Mouse (Mus musculus): ENCODE data around the gene Lce1a2. TPM values are rescaled to one million over a fixed set of nuclear protein-coding genes. Genes with fewer than 3 reads are reported as not detected.
"Not testable (repeated sequence)": the region's sequence is repeated elsewhere in the genome, so short reads cannot be mapped to it uniquely, and the experiment has no call there.

Lce1a2 gene
- polyA plus RNA-seq (2014; fragmentation: Nextera tagmentation; extraction: Ambion mirVana) = not detected in 2 replicates

GRCm38 (mm10) chr3:92670215-92670614 is at the start of gene Lce1a2:
TSS of gene Lce1a2 (minus strand) at chr3:92670315.
- ATAC-seq (ENCODE audit: insufficient number of reproducible peaks, insufficient read depth, low FRiP score, low read depth) = no peak
- Histone ChIP-seq H3K9me3 (ENCODE audit: control insufficient read depth, low read length) (no peaks in the 10 kb centered on the region), H3K9ac (ENCODE audit: low read length) (no peak within 1 kb of the TSS), H3K27me3 (ENCODE audit: control insufficient read depth, insufficient read depth, low read length) (no peaks in the 10 kb centered on the region), H3K4me2 (ENCODE audit: low read length) (no peak within 1 kb of the TSS), H3K27ac (replicated peaks in 1 of 2; ENCODE audit: control insufficient read depth in 1 of 2, insufficient read depth in 1 of 2, low read depth in 2 of 2, low read length in 2 of 2) (no peak within 1 kb of the TSS), H3K36me3 (ENCODE audit: control insufficient read depth, insufficient read depth, low read length) (no peaks in the 10 kb centered on the region), H3K4me1 (ENCODE audit: control insufficient read depth in 2 of 2, insufficient read depth in 2 of 2, low read length in 2 of 2) (no peaks in the 10 kb centered on the region), H3K4me3 (ENCODE audit: control insufficient read depth in 1 of 2, insufficient read depth in 1 of 2, low read depth in 1 of 2, low read length in 2 of 2) (no peak within 1 kb of the TSS)

DNA sequence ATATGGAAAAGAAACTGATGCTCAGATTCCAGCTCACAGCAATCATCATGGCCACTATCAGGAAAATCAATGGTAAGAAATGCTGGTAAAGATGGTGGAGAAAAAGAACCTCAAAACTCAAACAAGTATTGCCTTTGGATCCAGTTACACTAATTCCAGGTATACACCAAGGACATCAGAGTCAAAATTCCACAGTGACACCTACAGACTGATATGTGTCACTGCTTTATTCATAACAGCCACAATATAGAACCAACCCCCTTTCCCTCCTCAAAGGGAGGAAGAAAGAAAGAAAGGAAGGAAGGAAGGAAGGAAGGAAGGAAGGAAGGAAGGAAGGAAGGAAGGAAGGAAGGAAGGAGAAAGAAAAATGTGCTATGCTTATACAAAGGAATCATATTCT is 45.0 kb upstream of the Lce1a2 start:
- no peak overlapping the region for H3K9ac ChIP-seq (ENCODE audit: low read length)
- ATAC-seq (ENCODE audit: insufficient number of reproducible peaks, insufficient read depth, low FRiP score, low read depth) = no peak

GRCm38 (mm10) chr3:92708974-92709373 is 38.9 kb upstream of the Lce1a2 start, which contains the start of gene Lce1e:
TSS of gene Lce1e (minus strand) at chr3:92709074.
- Histone ChIP-seq H3K27ac (replicated peaks in 1 of 2; ENCODE audit: control insufficient read depth in 1 of 2, insufficient read depth in 1 of 2, low read depth in 2 of 2, low read length in 2 of 2) (no peak within 1 kb of the TSS), H3K9ac (ENCODE audit: low read length) (no peak within 1 kb of the TSS), H3K4me3 (ENCODE audit: control insufficient read depth in 1 of 2, insufficient read depth in 1 of 2, low read depth in 1 of 2, low read length in 2 of 2) (no peak within 1 kb of the TSS), H3K4me1 (ENCODE audit: control insufficient read depth in 2 of 2, insufficient read depth in 2 of 2, low read length in 2 of 2) (no peaks in the 10 kb centered on the region), H3K27me3 (ENCODE audit: control insufficient read depth, insufficient read depth, low read length) (no peaks in the 10 kb centered on the region), H3K9me3 (ENCODE audit: control insufficient read depth, low read length) (no peaks in the 10 kb centered on the region), H3K36me3 (ENCODE audit: control insufficient read depth, insufficient read depth, low read length) (no peaks in the 10 kb centered on the region), H3K4me2 (ENCODE audit: low read length) (no peak within 1 kb of the TSS)
- WGBS = 72% methylated on average over 2 of the region's 2 CpGs
- ATAC-seq (ENCODE audit: insufficient number of reproducible peaks, insufficient read depth, low FRiP score, low read depth) = no peak

More for the DNA sequence above, 45.0 kb upstream of the Lce1a2 start:
- Histone ChIP-seq H3K4me3 (ENCODE audit: control insufficient read depth in 1 of 2, insufficient read depth in 1 of 2, low read depth in 1 of 2, low read length in 2 of 2) (no peak overlapping the region), H3K36me3 (ENCODE audit: control insufficient read depth, insufficient read depth, low read length) (no peaks in the 10 kb centered on the region), H3K9me3 (ENCODE audit: control insufficient read depth, low read length) (no peaks in the 10 kb centered on the region), H3K27me3 (ENCODE audit: control insufficient read depth, insufficient read depth, low read length) (no peaks in the 10 kb centered on the region), H3K4me2 (ENCODE audit: low read length) (no peak overlapping the region), H3K4me1 (ENCODE audit: control insufficient read depth in 2 of 2, insufficient read depth in 2 of 2, low read length in 2 of 2) (no peaks in the 10 kb centered on the region), H3K27ac (replicated peaks in 1 of 2; ENCODE audit: control insufficient read depth in 1 of 2, insufficient read depth in 1 of 2, low read depth in 2 of 2, low read length in 2 of 2) (no peak overlapping the region)

- H3K27me3 ChIP-seq (ENCODE audit: control insufficient read depth, insufficient read depth, low read length) = no peaks in the 10 kb centered on the region
- no peaks in the 10 kb centered on the region for H3K36me3 ChIP-seq (ENCODE audit: control insufficient read depth, insufficient read depth, low read length)
- H3K4me3 ChIP-seq (ENCODE audit: control insufficient read depth in 1 of 2, insufficient read depth in 1 of 2, low read depth in 1 of 2, low read length in 2 of 2) = no peak overlapping the region
- no peak for ATAC-seq (ENCODE audit: insufficient number of reproducible peaks, insufficient read depth, low FRiP score, low read depth)
- H3K9me3 ChIP-seq (ENCODE audit: control insufficient read depth, low read length) = no peaks in the 10 kb centered on the region
- 42% methylated on average over 1 of the region's 1 CpGs for WGBS
- H3K4me1 ChIP-seq (ENCODE audit: control insufficient read depth in 2 of 2, insufficient read depth in 2 of 2, low read length in 2 of 2) = no peaks in the 10 kb centered on the region
- H3K4me2 ChIP-seq (ENCODE audit: low read length) = no peak overlapping the region
- no peak overlapping the region for H3K27ac ChIP-seq (replicated peaks in 1 of 2; ENCODE audit: control insufficient read depth in 1 of 2, insufficient read depth in 1 of 2, low read depth in 2 of 2, low read length in 2 of 2)
- no peak overlapping the region for H3K9ac ChIP-seq (ENCODE audit: low read length)
Measured at GRCm38 (mm10) chr3:92694613-92695012, 24.5 kb upstream of the Lce1a2 start.

DNA sequence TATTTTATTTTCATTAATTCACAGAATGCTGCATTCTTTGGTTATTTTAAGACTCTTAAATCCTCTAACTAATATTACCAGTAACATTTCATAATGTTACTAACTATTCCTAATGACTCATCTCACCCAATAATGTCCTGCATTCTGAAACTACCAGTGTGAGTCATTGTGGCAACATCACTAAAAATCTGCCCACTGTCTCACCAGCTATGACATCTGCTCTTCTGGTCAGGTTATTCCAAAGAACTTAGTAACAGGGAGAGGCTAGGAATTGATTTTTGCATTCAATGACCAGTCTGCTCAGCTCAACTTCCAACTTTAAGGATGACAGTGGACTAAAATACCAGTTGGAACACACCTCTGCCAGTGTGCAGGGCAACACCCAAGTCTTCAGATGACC is 21.6 kb upstream of the Lce1a2 start:
- H3K4me2 ChIP-seq (ENCODE audit: low read length) = no peak overlapping the region
- H3K9ac ChIP-seq (ENCODE audit: low read length) = no peak overlapping the region
- no peak for ATAC-seq (ENCODE audit: insufficient number of reproducible peaks, insufficient read depth, low FRiP score, low read depth)
- no peaks in the 10 kb centered on the region for H3K36me3 ChIP-seq (ENCODE audit: control insufficient read depth, insufficient read depth, low read length)
- no peaks in the 10 kb centered on the region for H3K4me1 ChIP-seq (ENCODE audit: control insufficient read depth in 2 of 2, insufficient read depth in 2 of 2, low read length in 2 of 2)
- no peak overlapping the region for H3K27ac ChIP-seq (replicated peaks in 1 of 2; ENCODE audit: control insufficient read depth in 1 of 2, insufficient read depth in 1 of 2, low read depth in 2 of 2, low read length in 2 of 2)
- no peaks in the 10 kb centered on the region for H3K9me3 ChIP-seq (ENCODE audit: control insufficient read depth, low read length)
- H3K27me3 ChIP-seq (ENCODE audit: control insufficient read depth, insufficient read depth, low read length) = no peaks in the 10 kb centered on the region
- no peak overlapping the region for H3K4me3 ChIP-seq (ENCODE audit: control insufficient read depth in 1 of 2, insufficient read depth in 1 of 2, low read depth in 1 of 2, low read length in 2 of 2)

- H3K4me1 ChIP-seq (ENCODE audit: control insufficient read depth in 2 of 2, insufficient read depth in 2 of 2, low read length in 2 of 2); H3K27me3 ChIP-seq (ENCODE audit: control insufficient read depth, insufficient read depth, low read length); H3K27ac ChIP-seq (replicated peaks in 1 of 2; ENCODE audit: control insufficient read depth in 1 of 2, insufficient read depth in 1 of 2, low read depth in 2 of 2, low read length in 2 of 2); ATAC-seq (ENCODE audit: insufficient number of reproducible peaks, insufficient read depth, low FRiP score, low read depth); H3K9ac ChIP-seq (ENCODE audit: low read length); H3K9me3 ChIP-seq (ENCODE audit: control insufficient read depth, low read length); H3K4me2 ChIP-seq (ENCODE audit: low read length); H3K36me3 ChIP-seq (ENCODE audit: control insufficient read depth, insufficient read depth, low read length): not testable (repeated sequence)
- 62% methylated on average over 16 of the region's 16 CpGs for WGBS
- 0 out of 4 replicates have a peak overlapping the region, but pooled peaks of 1 of the 2 experiments have one; percentile 13 for H3K4me3 ChIP-seq (ENCODE audit: control insufficient read depth in 1 of 2, insufficient read depth in 1 of 2, low read depth in 1 of 2, low read length in 2 of 2)
Measured at GRCm38 (mm10) chr3:92689154-92689553, 19.0 kb upstream of the Lce1a2 start.

- H3K9me3 ChIP-seq (ENCODE audit: control insufficient read depth, low read length) = no peaks in the 10 kb centered on the region
- H3K9ac ChIP-seq (ENCODE audit: low read length) = no peak within 1 kb of the TSS
- 63% methylated on average over 2 of the region's 2 CpGs for WGBS
- no peaks in the 10 kb centered on the region for H3K4me1 ChIP-seq (ENCODE audit: control insufficient read depth in 2 of 2, insufficient read depth in 2 of 2, low read length in 2 of 2)
- H3K36me3 ChIP-seq (ENCODE audit: control insufficient read depth, insufficient read depth, low read length) = no peaks in the 10 kb centered on the region
- H3K27me3 ChIP-seq (ENCODE audit: control insufficient read depth, insufficient read depth, low read length) = no peaks in the 10 kb centered on the region
- H3K4me3 ChIP-seq (ENCODE audit: control insufficient read depth in 1 of 2, insufficient read depth in 1 of 2, low read depth in 1 of 2, low read length in 2 of 2) = no peak within 1 kb of the TSS
- ATAC-seq (ENCODE audit: insufficient number of reproducible peaks, insufficient read depth, low FRiP score, low read depth) = no peak
- H3K4me2 ChIP-seq (ENCODE audit: low read length) = no peak within 1 kb of the TSS
- H3K27ac ChIP-seq (replicated peaks in 1 of 2; ENCODE audit: control insufficient read depth in 1 of 2, insufficient read depth in 1 of 2, low read depth in 2 of 2, low read length in 2 of 2) = no peak within 1 kb of the TSS
Measured at GRCm38 (mm10) chr3:92687110-92687509, 17.0 kb upstream of the Lce1a2 start, which contains the start of gene Lce1d. TSS of gene Lce1d (minus strand) at chr3:92687210.

GRCm38 (mm10) chr3:92678947-92679346 is 8.8 kb upstream of the Lce1a2 start, which contains the start of gene Lce1c:
TSS of gene Lce1c (plus strand) at chr3:92679247.
- H3K4me3 ChIP-seq (ENCODE audit: control insufficient read depth in 1 of 2, insufficient read depth in 1 of 2, low read depth in 1 of 2, low read length in 2 of 2) = no peak within 1 kb of the TSS
- H3K9me3 ChIP-seq (ENCODE audit: control insufficient read depth, low read length) = no peaks in the 10 kb centered on the region
- H3K4me1 ChIP-seq (ENCODE audit: control insufficient read depth in 2 of 2, insufficient read depth in 2 of 2, low read length in 2 of 2) = no peaks in the 10 kb centered on the region
- WGBS = 73% methylated on average over 4 of the region's 4 CpGs
- H3K27me3 ChIP-seq (ENCODE audit: control insufficient read depth, insufficient read depth, low read length) = no peaks in the 10 kb centered on the region
- H3K9ac ChIP-seq (ENCODE audit: low read length) = no peak within 1 kb of the TSS
- no peak for ATAC-seq (ENCODE audit: insufficient number of reproducible peaks, insufficient read depth, low FRiP score, low read depth)
- no peak within 1 kb of the TSS for H3K27ac ChIP-seq (replicated peaks in 1 of 2; ENCODE audit: control insufficient read depth in 1 of 2, insufficient read depth in 1 of 2, low read depth in 2 of 2, low read length in 2 of 2)
- no peak within 1 kb of the TSS for H3K4me2 ChIP-seq (ENCODE audit: low read length)
- no peaks in the 10 kb centered on the region for H3K36me3 ChIP-seq (ENCODE audit: control insufficient read depth, insufficient read depth, low read length)
